Mouse (Mus musculus): ENCODE data around the gene Pnma1. TPM values are rescaled to one million over a fixed set of nuclear protein-coding genes. Genes with fewer than 3 reads are reported as not detected.

Pnma1 gene
- total RNA-seq, 2 experiments from 2014 or later: 0.22 TPM; not detected in 1

DNA sequence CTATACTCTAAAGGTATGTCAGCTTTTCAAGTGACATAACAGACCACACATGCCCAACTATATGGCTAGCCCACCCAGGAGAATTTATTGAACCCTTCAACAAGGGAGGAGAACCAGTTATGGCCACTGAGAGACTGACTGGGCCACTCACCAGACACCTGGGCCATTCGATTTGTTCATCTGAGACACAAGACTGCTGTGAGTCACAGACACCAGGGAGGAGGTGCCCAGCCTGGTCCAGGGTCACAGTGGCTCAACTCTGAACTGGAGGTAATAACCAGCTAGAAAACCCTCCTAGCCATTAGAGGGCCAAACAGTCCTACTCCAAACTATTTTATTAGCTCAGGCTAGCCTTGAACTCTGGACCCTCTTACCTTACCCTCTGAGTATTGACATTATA, 29.8 kb upstream of the Pnma1 start:
- no peak for DNase-seq

DNA sequence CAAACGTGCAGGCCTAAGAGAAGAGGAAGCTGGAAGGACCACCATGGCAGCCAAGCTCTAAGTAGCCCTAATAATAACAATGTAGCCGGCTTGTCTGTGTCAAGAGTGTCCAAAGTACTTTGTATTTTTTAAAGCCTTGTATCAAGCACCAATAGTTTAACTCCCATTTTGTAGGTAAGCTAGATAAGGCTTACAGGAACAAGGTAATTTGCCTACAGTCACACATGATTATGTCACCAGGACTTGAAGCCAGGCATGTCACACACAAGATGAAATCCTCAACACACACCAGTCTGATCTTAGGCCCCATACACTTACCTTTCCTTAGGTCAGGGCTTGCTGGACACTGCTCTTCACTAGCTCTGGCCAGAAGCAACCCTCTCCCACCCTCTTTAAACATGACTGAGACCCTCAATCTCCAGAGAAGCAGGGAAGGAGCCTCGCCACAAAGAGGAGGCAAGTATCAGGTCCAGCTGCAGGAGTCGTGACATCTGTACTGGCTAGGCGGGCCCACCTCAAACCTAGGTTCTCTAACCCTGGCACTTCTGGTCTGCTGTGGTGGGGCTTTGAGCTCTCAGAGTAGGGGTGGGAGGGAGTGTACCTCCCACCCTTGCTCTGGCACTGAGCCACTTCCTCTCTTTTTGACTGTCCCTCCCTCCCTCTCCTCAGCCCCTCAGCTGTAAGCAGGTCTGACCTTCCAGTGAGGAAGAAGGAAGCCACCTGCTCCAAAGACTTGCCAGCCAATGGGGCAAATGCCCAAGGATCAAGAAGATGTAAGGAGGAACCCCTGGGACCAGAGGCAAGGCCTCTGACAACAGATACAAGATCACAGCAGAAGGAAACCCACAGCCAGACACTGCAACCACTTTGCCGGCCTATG, 28.8 kb upstream of the Pnma1 start:
- no peak for DNase-seq

DNA sequence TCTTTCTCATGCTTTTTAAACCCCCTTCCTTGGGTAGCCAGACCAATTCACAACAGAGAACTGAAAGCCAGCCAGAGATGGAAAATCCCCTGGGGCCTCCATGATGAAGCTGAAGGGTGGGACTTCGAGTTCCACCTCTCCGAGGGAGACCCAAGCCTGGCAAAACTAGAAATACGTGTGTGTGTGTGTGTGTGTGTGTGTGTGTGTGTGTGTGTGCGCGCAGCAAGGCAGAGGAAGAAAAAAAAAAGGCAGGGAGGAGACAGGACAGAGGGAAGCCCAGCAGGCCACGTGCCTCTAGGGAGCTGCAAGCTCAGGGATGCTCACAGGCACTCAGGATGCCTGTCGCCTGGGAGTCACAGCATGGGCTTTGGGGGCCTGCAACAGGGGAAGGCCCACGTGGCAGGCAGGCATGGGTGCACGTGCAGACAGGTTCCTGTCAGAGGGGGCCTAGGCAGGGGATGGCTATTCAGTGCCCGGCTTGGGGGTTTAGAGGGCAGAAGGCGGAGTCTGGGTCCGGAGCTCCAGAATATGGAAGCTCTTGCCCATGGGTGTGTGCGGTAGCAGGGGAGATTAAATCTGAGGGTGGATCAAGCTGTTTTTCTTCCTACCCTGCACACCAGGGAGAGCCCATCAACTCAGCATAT, 28.0 kb upstream of the Pnma1 start:
- no peak for DNase-seq

DNA sequence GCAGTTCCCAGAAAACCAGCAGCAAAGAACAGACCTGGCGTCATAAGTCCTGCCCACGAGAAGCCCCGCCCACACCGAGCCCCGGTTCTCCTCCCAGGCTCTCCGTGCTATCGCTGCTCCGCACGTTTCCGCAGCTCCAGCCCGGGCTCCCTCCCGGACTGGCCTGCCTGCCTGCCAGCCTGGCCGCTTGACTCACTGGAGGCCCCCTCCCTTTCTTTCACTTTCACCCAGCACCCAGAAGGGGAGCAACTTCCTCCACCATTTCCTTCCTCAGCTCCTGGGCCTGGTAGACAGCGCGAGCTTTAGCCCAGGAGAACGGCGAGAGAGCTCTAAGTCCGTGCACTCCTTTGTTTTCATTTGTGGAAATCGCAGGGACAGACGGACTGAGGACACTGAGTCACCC, 27.4 kb upstream of the Pnma1 start:
- peak; percentile 91 to 96 for DNase-seq

DNA sequence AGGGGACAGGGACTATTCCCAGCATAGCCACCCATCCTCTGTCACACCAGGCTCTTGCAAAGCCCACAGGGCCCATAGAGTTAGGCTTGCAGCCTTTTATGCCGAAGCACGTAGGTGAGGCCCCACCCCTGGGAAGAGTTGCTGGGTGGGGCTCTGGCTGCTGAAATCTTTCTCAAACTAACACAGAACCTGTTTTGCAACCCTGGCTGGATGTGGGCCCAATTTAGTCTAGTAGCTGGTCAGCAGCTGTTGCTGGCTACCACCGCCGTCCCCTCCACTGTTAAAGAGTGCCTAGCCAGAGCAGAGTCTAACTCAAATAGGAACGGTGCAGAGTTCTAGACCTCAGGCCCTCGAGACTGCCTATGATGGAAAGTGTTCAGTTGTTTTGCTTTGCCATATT, 26.6 kb upstream of the Pnma1 start:
- peak; percentile 90 for DNase-seq

DNA sequence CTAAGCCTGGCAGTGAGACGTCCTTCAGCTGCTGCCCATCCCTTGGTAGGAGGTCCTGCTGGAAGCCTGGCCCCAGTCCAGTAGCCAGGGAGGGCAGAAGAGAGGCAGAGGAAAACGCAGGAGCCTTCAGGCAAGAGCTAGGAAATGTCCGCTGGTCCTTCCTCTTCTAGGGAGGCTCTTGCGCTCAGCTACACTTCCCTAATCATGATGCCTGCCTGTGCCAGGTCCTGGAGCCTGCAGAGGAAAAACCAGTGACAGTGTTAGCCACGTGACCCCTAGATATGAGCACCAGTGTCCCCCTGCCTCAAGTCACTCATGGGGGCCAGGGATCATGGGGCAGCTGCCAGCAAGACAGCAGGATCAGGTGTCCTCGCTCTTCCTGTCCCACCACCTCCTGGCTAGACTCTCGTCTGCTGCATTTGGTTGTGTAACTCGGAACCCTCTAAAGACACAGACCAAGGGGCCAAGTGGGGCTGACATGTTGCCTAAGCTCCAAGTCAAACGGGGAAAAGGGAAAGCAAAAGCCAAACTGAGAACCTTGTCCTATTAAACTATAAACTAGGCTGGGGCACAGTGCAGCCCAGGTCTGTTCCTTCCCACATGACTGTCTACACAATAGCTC, 26.0 kb upstream of the Pnma1 start:
- DNase-seq: peak; percentile 68 to 69

DNA sequence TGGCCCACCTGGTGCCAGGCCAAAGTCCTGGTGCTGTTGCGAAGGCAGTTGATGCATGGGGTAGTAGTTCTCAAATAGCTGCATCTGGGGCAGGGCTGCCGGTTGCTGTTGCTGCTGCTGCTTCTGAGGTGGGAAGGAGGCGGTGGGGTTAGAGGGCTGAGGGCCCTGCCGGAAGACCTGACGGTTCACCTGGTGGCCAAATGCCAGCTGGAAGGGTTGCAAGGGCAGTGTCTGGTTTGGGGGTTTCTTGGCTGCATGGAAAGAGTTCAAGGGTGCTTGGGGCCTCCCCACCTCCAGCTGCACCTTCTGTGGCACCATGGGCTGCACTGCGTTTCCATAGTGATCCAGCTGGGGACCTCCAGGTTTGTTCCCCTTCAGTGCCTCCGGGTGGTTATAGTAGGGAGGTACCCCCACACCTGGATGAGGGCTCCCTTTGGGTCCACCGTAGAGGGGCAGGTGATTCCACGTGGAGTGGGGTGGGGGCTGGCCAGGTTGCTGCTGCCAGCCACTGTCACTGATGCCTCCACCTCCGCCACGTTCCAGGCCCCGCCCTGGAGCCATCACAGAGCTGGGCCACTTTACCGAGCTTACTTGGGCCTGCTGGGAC, 25.1 kb upstream of the Pnma1 start:
- DNase-seq: no peak

DNA sequence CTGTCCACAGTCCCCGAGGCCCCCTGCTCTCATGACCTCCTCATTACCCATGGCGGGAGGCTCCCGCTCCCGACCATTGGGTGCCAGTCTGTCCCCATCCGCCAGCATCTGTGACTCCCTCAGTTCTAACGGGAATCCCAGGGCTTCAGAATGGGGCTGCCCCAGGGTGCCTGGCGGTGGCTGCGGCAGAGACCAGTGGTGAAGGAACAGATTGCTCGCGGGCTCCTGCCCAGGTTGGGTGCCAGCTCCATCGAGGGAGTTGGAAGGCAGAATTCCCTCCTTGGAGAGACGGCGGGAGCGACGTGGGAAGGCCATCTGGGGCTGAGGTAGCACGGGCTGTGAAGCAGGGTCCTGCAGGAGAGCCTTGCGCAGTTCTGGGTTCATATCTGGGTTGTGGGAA, 24.6 kb upstream of the Pnma1 start:
- no peak for DNase-seq

DNA sequence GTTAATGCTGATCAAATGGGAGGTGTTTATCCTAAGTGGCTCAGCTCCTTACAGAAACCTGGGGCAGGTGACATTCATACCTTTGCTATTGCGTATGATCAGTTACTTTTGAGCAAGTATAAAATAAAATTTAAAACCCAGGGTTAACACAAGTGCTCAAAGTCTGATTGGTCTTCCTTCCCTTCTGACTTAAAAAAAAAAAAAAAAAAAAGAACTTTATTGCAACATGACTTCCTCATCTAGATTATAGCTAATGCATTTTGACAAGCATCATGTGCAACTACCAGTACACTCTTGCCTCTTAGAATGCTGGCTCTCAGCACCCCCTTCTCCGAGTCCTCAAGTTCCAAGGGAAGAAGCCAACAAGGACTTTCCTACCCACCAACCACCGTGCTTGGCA, 23.9 kb upstream of the Pnma1 start:
- DNase-seq: no peak

DNA sequence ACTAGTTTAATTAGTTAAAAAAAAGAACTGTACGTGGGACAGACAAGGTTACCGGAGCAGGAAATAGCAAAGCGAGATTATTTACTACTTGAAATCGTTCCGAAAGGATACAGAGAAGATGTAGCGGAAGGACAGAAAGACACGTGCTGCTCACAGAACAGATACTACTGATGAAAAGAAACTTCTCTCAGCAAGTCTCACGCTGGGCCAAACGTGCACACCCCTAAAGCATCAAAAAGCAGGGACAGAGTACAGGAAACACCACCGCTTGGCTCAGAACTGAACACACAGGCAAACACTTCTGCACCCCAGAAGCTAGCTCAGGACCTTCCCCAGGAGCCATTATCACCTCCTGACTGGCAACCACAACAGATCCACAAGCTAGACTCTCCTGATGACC, 22.3 kb upstream of the Pnma1 start:
- no peak for DNase-seq

DNA sequence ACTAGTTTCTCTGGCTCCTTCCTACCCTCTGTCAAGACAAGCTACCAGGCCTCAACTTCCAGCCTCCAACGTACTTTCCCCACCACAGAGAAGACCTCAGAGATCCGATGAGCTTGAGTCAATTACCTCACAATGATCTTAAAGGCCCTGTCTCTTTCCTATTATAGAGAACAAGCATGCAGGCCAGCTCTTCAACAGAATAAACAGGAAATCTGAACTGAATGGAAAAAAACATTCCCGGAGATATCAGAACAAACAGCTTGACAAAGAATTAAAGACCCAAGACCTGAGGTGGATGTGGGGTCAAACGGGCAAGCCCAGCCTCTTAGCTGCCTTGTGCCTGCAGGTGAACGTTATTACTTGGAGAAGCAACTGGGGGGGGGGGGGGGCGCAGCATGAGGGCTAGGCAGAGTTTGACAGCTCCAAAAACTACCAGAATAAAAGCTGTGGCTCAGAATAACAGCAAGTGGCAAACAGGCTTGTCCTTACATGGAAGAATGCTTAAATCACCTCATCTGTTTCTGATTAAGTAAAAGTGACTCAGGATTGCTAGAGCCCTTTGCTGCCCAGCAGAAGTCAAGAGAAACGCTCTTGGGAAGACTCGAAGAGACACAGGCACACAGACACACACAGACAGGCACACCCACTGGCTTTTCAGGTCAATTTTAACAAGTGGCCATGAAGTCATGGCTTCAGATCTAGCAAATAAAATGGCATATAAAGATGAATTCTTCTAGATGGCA, 17.5 kb upstream of the Pnma1 start:
- peak in 1 of 2 experiments; percentile 33 for DNase-seq

DNA sequence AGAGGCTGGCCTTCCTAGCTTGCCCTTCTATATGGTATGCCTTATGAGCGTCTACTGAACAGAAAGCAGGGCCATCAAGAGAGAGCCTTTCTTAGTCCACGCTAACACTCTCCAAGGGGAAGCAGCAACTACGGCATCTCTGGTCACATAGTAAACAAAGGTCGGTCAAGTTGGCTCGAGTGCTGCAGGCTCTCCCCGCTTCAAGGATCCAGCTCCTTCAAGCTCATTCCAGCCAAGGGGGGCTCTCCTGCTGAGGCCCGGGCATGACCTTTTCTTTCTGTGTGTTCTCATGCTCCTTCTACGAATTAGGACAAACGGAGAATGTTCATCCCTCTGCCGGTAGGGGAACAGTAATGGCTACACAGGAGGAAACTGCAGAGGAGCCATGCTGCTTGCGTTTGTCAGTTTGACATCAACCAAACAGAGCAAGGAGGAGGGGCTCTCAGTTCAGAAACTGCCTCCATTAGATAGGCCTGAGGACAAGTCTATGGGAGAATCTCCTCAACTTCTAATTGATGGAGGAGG, 15.4 kb upstream of the Pnma1 start:
- DNase-seq: no peak

DNA sequence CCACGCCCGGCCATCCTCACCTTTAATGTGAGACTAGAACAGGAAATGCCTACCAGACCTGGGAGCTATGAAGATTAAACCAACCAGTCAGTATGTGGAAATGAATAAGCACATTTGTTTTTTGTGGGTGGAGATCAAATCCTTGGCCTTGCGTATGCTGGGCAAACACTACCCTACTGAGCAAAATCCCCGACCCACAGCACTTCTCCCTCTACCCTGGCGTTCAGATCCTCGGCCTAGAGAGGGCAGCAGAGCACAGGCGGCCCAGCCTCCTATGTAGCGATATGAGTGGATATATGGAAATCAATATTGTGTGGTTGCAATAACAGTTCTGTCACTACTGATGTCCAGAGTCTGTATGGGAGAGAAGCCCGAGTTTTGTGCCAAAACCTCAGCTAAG, 14.8 kb upstream of the Pnma1 start:
- DNase-seq: peak in 1 of 2 experiments; percentile 61

DNA sequence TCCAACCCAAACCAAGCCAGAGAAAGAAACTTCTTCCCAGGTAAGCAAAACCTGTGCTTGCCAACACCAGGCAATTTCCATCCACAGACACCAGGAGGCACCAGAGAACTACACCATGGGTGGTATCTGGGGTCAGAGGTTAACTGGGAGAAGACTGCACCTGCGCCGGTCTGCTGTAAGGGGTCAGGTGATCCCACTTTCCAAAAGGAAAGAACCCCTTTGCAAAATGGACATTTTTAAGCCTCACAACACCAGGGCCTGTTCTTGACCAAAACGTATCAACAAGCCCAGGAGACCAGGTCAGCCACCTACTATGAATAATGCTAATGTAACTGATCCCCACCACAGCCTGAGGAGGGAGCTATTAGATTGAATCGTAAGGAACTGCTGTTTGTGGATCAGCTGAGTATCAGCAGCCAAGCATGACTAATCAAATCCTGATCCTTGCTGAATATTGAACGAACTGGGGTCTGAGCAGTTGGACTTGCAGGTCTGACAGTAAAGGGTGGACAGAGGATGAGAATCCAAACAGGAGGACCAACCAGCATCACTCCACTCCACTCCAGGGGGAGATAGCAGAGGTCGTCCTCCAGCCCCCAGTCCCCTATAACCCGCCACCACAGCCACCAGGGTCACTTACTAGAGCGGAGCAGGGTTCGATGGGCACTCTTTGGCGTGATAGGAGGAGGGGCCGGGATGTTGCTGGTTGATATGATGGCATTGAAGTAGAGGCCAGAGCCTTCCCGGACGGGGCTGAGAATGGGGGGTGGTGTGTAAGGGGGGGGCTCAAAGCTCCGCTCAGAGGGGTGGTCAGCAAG, 13.5 kb upstream of the Pnma1 start:
- DNase-seq: no peak

DNA sequence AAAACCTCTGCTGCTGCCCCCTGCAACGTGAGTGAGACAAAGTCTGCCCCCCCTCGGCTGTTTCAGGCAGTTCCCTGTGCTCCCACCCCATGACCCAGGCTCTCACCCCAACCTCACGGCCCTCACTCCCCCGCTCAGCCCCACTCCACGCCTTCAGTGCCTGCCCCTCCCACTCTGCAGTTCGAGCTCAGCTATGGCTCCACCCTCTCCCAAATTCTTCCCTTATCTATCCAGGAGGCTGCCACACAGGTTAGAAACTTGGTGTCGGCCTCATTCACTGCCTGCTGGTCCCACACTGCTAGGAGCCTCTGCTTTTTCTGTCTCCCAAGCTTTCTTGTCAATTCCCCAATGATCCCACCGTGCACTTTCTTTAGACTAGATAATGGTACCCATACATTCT, 12.8 kb upstream of the Pnma1 start:
- no peak for DNase-seq

DNA sequence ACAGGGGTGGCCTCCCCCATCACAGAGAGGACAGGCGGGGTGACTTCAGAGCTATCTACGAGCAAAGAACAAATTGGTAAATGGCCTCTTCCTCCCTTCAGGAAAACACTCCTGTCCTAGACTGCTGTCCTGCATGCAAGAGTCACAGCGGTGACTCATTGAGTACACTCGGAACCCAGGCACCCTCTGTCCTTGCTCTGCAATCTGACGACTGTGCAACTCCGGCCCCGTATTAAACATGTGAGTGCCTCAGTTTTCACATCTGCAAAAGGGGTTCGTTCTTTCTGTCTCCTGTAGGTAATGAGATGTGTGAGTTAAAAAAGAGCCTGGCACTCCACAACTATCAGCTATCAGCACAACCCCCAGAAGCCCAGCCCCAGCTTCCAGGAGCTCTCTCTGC, 12.2 kb upstream of the Pnma1 start:
- DNase-seq: no peak

DNA sequence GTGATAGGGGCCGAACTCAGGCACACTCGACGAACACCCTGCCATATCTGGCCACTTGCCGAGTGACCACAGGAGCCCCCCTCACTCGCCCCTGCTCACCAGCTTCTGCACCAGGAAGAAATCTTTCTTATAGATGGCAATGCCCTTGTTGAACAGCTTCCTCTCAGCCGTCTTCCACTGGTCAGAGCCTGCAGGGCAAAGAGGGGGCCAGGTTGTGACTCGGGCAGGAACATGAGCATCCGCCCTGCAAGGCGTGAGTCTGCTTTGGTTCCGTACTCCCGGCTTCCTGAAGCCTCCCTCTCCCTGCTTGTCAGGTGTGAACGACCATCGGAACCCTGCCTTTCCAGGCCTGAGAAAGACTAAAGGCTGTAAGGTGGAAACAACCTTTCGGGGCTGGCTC, 9.9 kb upstream of the Pnma1 start:
- no peak for DNase-seq

DNA sequence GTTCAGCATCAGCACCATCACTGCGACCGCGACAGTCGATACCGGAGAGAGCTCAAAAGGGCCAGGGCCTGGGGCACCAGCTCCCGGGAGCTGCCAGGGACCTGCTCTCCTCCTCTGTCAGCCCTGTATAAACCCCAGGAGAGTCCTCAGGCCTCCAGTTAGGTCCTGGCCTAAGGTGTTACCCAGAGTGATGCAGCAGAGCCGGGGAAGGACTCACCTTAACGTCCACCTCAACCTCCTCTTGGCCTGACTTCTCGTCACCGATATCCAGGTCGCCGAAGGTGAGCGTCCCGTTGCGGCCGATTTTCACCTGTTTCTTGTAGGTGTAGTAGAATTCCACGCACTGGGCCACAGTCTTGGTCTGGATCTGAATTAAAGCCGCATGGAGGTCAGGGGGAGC, 7.9 kb upstream of the Pnma1 start:
- no peak for DNase-seq

DNA sequence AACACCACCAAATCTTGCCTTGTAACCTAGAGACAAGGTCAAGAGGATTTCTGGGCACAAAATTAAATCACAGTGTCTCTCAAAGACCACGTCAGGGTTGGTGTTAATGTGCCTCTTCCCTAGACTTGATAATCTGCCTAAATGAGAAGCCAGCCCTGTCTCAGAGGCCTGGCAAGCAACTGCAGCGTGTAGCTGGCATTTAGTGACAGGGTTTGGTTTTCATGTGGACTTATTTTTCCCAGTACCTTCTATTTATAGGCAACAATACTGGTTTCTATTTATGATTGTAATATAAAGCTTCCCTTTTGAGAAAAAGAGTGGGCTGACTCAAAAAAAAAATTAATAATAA, 7.2 kb upstream of the Pnma1 start:
- DNase-seq: peak; percentile 28 to 45

DNA sequence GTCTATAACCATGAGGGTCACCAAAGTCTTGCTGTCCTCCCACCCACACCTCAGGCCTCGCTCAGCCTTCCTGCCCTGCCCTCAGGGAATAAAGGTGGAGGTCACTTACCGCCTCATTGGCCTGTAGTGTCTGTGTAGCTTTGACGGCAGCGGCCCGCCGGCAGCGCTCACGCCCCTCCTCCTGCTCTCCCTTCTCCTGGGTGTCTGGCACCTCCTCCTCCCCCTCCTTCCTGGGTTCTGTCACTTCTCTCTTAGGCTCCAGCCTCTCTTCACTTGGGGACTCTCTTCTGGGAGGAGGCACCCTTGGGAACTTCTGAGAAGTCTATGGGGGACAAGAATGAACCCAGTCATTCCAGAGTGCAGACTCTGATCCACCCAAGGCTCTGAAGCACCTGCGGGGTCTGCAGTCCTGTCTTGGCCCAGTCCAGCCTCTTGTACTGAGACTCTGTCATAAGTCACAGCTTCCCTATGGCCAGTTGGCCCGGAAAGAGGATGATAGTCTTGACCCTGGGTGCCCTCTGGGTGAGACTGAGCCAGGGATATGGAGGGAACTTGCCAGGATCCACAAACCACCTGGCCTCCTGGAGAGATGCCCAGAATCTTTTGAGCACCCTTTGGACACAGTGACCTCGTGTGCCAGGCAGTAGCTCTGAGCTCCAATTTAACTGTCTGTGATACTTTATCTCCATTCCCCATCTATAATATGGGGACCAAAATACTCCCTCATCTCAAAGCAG, 6.7 kb upstream of the Pnma1 start:
- DNase-seq: peak; percentile 82 to 85

Measured in heart, adult 18-20 months (tissue).